Mouse (Mus musculus) MEL (cell line): ENCODE data around the gene Aen.

ENCODE experiments used
- BHLHE40 ChIP-seq: IDR thresholded peaks from 2 replicates; pipeline ENCODE4 v1.6.1; 2012; ENCODE audit warnings: low read depth, mild to moderate bottlenecking, inconsistent platforms, low read length, improper control_type of control experiment, borderline replicate concordance
- CHD2 ChIP-seq: IDR thresholded peaks from 2 replicates; pipeline ENCODE4 v1.6.1; 2011; ENCODE audit warnings: low read length, improper control_type of control experiment
- CTCF ChIP-seq, 3 experiments: IDR thresholded peaks in 2 of 3; conservative IDR thresholded peaks in 1 of 3; 2 replicates each; pipeline ENCODE4 v1.5.1; 2011 to 2012; ENCODE audit warnings: low read length in 3 of 3, low read depth in 2 of 3, mild to moderate bottlenecking in 2 of 3, improper control_type of control experiment in 1 of 3, inconsistent platforms in 1 of 3, mixed read lengths in 1 of 3, moderate library complexity in 1 of 3; ENCODE audit not compliant: control insufficient read depth in 1 of 3, insufficient read depth in 1 of 3, poor library complexity in 1 of 3, severe bottlenecking in 1 of 3
- E2F4 ChIP-seq: IDR thresholded peaks from 2 replicates; pipeline ENCODE4 v1.6.1; 2011; ENCODE audit warnings: low read depth, low read length, improper control_type of control experiment, borderline replicate concordance
- HCFC1 ChIP-seq: IDR thresholded peaks from 2 replicates; pipeline ENCODE4 v1.6.1; 2012; ENCODE audit warnings: low read depth, mild to moderate bottlenecking, inconsistent platforms, low read length, improper control_type of control experiment, moderate library complexity
- MAFK ChIP-seq: IDR thresholded peaks from 2 replicates; pipeline ENCODE4 v1.6.1; 2011; ENCODE audit warnings: low read depth, mild to moderate bottlenecking, low read length, improper control_type of control experiment, borderline replicate concordance
- MAX ChIP-seq: IDR thresholded peaks from 2 replicates; pipeline ENCODE4 v1.6.1; 2011; ENCODE audit warnings: low read length, improper control_type of control experiment
- POLR2A ChIP-seq, 2 experiments: IDR thresholded peaks; 2 replicates each; pipeline ENCODE4 v1.6.1; 2011 to 2012; ENCODE audit warnings: low read length in 2 of 2, mild to moderate bottlenecking in 2 of 2, control low read depth in 1 of 2, improper control_type of control experiment in 1 of 2, low read depth in 1 of 2, moderate library complexity in 1 of 2; ENCODE audit not compliant: control insufficient read depth in 1 of 2, insufficient read depth in 1 of 2, poor library complexity in 1 of 2
- POLR2AphosphoS2 ChIP-seq: IDR thresholded peaks from 2 replicates; pipeline ENCODE4 v1.6.1; 2011; ENCODE audit warnings: low read length, improper control_type of control experiment
- TCF12 ChIP-seq: IDR thresholded peaks from 2 replicates; pipeline ENCODE4 v1.6.1; 2014; ENCODE audit warnings: low read depth, mild to moderate bottlenecking, inconsistent platforms, low read length, improper control_type of control experiment, moderate library complexity
- UBTF ChIP-seq: IDR thresholded peaks from 2 replicates; pipeline ENCODE4 v1.6.1; 2012; ENCODE audit warnings: low read depth, mild to moderate bottlenecking, inconsistent platforms, low read length, improper control_type of control experiment, moderate library complexity, borderline replicate concordance; ENCODE audit not compliant: insufficient read depth
- USF1 ChIP-seq: IDR thresholded peaks from 2 replicates; pipeline ENCODE4 v1.6.1; 2014; ENCODE audit warnings: low read depth, mild to moderate bottlenecking, inconsistent platforms, low read length, improper control_type of control experiment, moderate library complexity
- ZKSCAN1 ChIP-seq: IDR thresholded peaks from 2 replicates; pipeline ENCODE4 v1.6.1; 2012; ENCODE audit warnings: low read depth, mild to moderate bottlenecking, inconsistent platforms, low read length, improper control_type of control experiment, moderate library complexity
- ZMIZ1 ChIP-seq: IDR thresholded peaks from 2 replicates; pipeline ENCODE4 v1.6.1; 2012; ENCODE audit warnings: low read depth, mild to moderate bottlenecking, inconsistent platforms, low read length, improper control_type of control experiment, moderate library complexity

GRCm38 (mm10) chr7:78910336-78911098 lies 14.9 kb downstream of the Aen start:
- TF ChIP-seq CTCF (IDR thresholded peaks at IDR 0.05 in 2 of 3, conservative IDR thresholded peaks at IDR 0.05 in 1 of 3; ENCODE audit: control insufficient read depth in 1 of 3, insufficient read depth in 1 of 3, low read depth in 2 of 3, low read length in 3 of 3, poor library complexity in 1 of 3, severe bottlenecking in 1 of 3) (peak; percentile 62 to 78 (median 70); a peak in 5 of 6 replicates), POLR2A (IDR thresholded peaks at IDR 0.05; ENCODE audit: control insufficient read depth in 1 of 2, insufficient read depth in 1 of 2, low read depth in 1 of 2, low read length in 2 of 2, poor library complexity in 1 of 2) (no peak; a peak in 1 of 4 replicates), HCFC1 (no peak), MAFK (no peak), UBTF (no peak), BHLHE40 (no peak), POLR2AphosphoS2 (no peak; the same call in 1 of the 2 replicates), ZKSCAN1 (no peak), CHD2 (no peak), MAX (no peak), USF1 (no peak), E2F4 (no peak), ZMIZ1 (no peak), TCF12 (no peak)
